40 mouse cellular contexts compared by ENCODE assay signal in genomic region chr9:110855903-110856302, GRCm38 (mm10). TPM values are rescaled to one million over a fixed set of nuclear protein-coding genes. Genes with fewer than 3 reads are reported as not detected.
"Had no signal": no experiment of that assay in that cellular context is flagged by ENCODE, and none has a peak within 500 bp of the region (broad histone marks: within the 10 kb centered on the region; RNA-seq: fewer than 3 reads in every experiment).

No protein-coding gene starts in this region.

- H3K4me3 ChIP-seq: heart, embryonic 10.5 days; heart, embryonic 12.5 days; hindbrain, embryonic 13.5 days; hindbrain, embryonic 15.5 days; left cerebral cortex, adult 2 months; limb, embryonic 13.5 days; limb, embryonic 15.5 days; liver, embryonic 12.5 days had no signal

- H3K4me2 ChIP-seq: heart, embryonic 12.5 days; hindbrain, embryonic 13.5 days; hindbrain, embryonic 15.5 days; limb, embryonic 13.5 days; limb, embryonic 15.5 days; liver, embryonic 12.5 days had no signal

- H3K9me3 ChIP-seq: heart, embryonic 10.5 days; heart, embryonic 12.5 days; hindbrain, embryonic 13.5 days; hindbrain, embryonic 15.5 days; limb, embryonic 13.5 days; limb, embryonic 15.5 days; liver, embryonic 12.5 days had no signal

- H3K9ac ChIP-seq: heart, embryonic 12.5 days; hindbrain, embryonic 13.5 days; hindbrain, embryonic 15.5 days; limb, embryonic 13.5 days; limb, embryonic 15.5 days; liver, embryonic 12.5 days; liver, embryonic 14.5 days had no signal

- DNase-seq: gastrocnemius, postnatal 14 days; gastrocnemius, postnatal 36 days; heart, adult 18-20 months; heart, postnatal 10 days; kidney, adult 11 months; kidney, adult 8-10 months; kidney, postnatal 14 days; layer of hippocampus, adult 9-11 months; left cerebral cortex, postnatal 4 days; lung, adult 18-20 months had no signal

- H3K27ac ChIP-seq: heart, embryonic 10.5 days; hindbrain, embryonic 13.5 days; hindbrain, embryonic 15.5 days; hindbrain, postnatal 0 days; kidney, postnatal 0 days; left cerebral cortex, adult 2 months; limb, embryonic 13.5 days; limb, embryonic 15.5 days; liver, embryonic 12.5 days; liver, embryonic 14.5 days had no signal

- ATAC-seq: hindbrain, postnatal 0 days; intestine, embryonic 16.5 days; liver, embryonic 12.5 days had no signal

- H3K36me3 ChIP-seq: heart, embryonic 10.5 days; heart, embryonic 12.5 days; hindbrain, embryonic 13.5 days; hindbrain, embryonic 15.5 days; limb, embryonic 13.5 days; limb, embryonic 15.5 days; liver, embryonic 12.5 days had no signal

RNA-seq across cellular contexts. Expression of gene Prss50, which starts 1.9 kb away (rescaled TPM):
- total RNA-seq: gastrocnemius, adult 18-20 months; gastrocnemius, postnatal 14 days; gastrocnemius, postnatal 36 days; heart, adult 18-20 months; heart, adult 8-10 months; heart, postnatal 10 days; heart, postnatal 25 days; hematopoietic stem cell, adult 5-6 weeks; left cerebral cortex, postnatal 4 days; liver, adult 2 months had no signal
- polyA plus RNA-seq: gonadal fat pad, adult 2 months; heart, embryonic 14.5 days; heart, embryonic 16.5 days; large intestine, adult 2 months; liver, adult 2 months had no signal

RNA-seq across cellular contexts. Expression of gene Prss46, which starts 11.6 kb away (rescaled TPM):
- total RNA-seq: gastrocnemius, adult 18-20 months; gastrocnemius, postnatal 14 days; gastrocnemius, postnatal 36 days; heart, adult 18-20 months; heart, adult 8-10 months; heart, postnatal 10 days; heart, postnatal 25 days; hematopoietic stem cell, adult 5-6 weeks; hindbrain, postnatal 0 days; layer of hippocampus, adult 18-20 months; layer of hippocampus, adult 8-10 months; left cerebral cortex, adult 2 months; left cerebral cortex, postnatal 10 days; left cerebral cortex, postnatal 25 days; left cerebral cortex, postnatal 4 days; liver, adult 2 months had no signal
- polyA plus RNA-seq: heart, embryonic 10.5 days; heart, embryonic 12.5 days; heart, embryonic 14.5 days; heart, embryonic 16.5 days; hindbrain, embryonic 11.5 days; hindbrain, embryonic 13.5 days; hindbrain, embryonic 15.5 days; hindbrain, postnatal 0 days; intestine, embryonic 14.5 days; intestine, embryonic 16.5 days; kidney, embryonic 14.5 days; kidney, postnatal 0 days; large intestine, adult 2 months; limb, embryonic 11.5 days; limb, embryonic 13.5 days; limb, embryonic 15.5 days; liver, adult 2 months; liver, embryonic 12.5 days; liver, embryonic 14.5 days; liver, embryonic 16.5 days had no signal

RNA-seq across cellular contexts. Expression of gene Prss45, which starts 21.5 kb away (rescaled TPM):
- total RNA-seq: gastrocnemius, adult 18-20 months; gastrocnemius, postnatal 14 days; gastrocnemius, postnatal 36 days; heart, adult 18-20 months; heart, postnatal 10 days; heart, postnatal 25 days; hematopoietic stem cell, adult 5-6 weeks; liver, adult 2 months had no signal
- polyA plus RNA-seq: gonadal fat pad, adult 2 months; heart, embryonic 12.5 days; heart, embryonic 14.5 days; hindbrain, embryonic 11.5 days; hindbrain, embryonic 13.5 days; hindbrain, embryonic 15.5 days; intestine, embryonic 14.5 days; intestine, embryonic 16.5 days; kidney, embryonic 14.5 days; kidney, postnatal 0 days; large intestine, adult 2 months; limb, embryonic 11.5 days; limb, embryonic 13.5 days; limb, embryonic 15.5 days; liver, adult 2 months; liver, embryonic 12.5 days; liver, embryonic 14.5 days; liver, embryonic 16.5 days had no signal
